Mouse (Mus musculus) bone marrow macrophage, adult 2 months (primary cell): ENCODE data around the gene Ap2s1.

Source experiments
- CTCF ChIP-seq: IDR thresholded peaks from 2 replicates; pipeline ENCODE4 v1.5.1; 2012; ENCODE audit warnings: low read depth, mild to moderate bottlenecking, low read length, moderate library complexity
- POLR2A ChIP-seq: IDR thresholded peaks from 2 replicates; pipeline ENCODE4 v1.6.1; 2012; ENCODE audit warnings: mild to moderate bottlenecking, low read depth, low read length, borderline replicate concordance

DNA sequence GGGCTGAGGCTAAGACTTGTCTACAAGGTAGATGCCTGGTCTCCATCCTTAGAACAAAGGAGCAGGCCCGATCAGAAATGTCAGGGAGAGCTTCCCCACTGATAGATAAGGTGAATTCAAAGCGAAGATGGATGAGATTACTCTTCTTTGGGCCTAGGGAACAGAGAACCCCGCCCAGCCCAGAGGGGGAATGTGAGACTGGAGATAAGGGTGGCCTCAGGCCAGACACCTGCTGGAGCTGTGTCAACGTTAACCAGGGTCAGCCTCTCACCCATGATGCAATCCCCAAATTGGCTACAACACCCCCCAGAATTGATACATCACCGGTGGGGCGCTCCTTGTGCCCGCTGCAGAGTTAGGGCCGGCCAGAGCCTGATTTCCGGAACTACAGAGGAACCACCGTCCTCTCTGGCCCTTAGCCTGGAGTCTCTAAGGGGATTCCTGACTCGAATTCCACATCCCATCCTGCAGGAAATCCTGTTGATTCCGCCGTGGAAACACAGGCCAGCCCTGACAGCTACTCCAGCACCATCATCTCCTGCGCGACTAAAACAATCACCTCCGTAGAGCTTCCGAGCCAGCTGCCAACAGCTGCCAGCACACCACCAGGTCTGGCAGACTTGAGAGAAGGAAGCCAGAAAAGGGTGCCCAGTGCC, 17.3 kb downstream of the Ap2s1 start:
- TF ChIP-seq CTCF (no peak), POLR2A (no peak)
